Mouse (Mus musculus): ENCODE results near the gene 1700001C19Rik.

DNA sequence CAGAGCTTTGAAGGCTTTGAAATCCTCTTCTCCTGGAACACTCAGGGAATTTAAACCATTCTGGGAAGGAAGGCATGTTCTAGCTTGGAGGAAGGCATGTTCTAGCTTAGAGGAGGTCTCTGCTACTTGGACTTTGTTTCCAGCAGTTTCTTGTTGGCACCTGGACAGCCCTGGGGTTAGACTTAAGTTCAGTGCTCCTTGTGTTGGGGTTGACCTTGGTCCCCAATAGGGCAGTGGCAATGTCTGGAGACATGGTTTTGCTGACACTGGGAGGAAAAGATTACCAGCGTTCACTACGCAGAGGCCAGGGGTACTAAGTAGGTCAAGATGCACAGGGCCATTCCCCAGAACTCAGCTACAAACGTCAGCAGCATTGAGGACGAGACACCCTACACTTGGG lies 38.0 kb upstream of the 1700001C19Rik start:
- TF ChIP-seq POLR2A (IDR thresholded peaks at IDR 0.05; ENCODE audit: control insufficient read depth, extremely low read depth, insufficient read depth, low read length, poor library complexity) (no peak), CTCF (IDR thresholded peaks at IDR 0.05; ENCODE audit: borderline replicate concordance, control insufficient read depth, extremely low read depth, insufficient read depth, low read length, poor library complexity) (no peak)

All from thymus, adult 2 months (tissue).